Mouse (Mus musculus): Measurements from ENCODE around the gene Kat5. TPM values are rescaled to one million over a fixed set of nuclear protein-coding genes. Genes with fewer than 3 reads are reported as not detected.

The Kat5 gene
- polyA plus RNA-seq, 1 experiment from 2014 or later, result 61.3 TPM

DNA sequence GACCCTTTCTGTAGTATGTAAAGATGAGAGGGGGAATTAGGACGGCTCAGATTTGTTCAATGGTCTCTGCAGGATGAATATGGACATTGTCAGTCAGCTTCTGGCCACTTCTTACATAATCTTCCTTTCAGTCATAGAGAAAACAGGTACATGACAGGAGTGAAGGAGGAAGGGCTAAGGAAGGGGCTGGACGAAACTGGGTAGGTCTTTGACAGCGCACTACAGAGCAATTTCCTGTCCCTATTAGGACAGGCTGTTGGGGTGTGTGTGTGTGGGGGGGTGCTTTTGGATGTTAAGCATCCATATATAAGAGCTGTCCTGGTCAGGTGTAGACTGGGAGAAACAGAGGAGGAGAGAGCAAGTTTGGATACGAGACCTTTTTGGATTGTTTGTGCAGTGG lies 10.8 kb downstream of the Kat5 start:
- ATAC-seq (ENCODE audit: insufficient number of reproducible peaks, insufficient read depth, low FRiP score, low TSS enrichment), result no peak
- H3K36me3 ChIP-seq, result peaks cover 14% of the 10 kb centered on the region
- no peak overlapping the region for H3K27ac ChIP-seq
- H3K4me2 ChIP-seq (replicated peaks), result no peak overlapping the region
- 72% methylated on average over 4 of the region's 4 CpGs for WGBS
- H3K9me3 ChIP-seq, result no peaks in the 10 kb centered on the region
- peaks cover 16% of the 10 kb centered on the region for H3K4me1 ChIP-seq
- H3K27me3 ChIP-seq, result no peaks in the 10 kb centered on the region
- no peak overlapping the region for H3K4me3 ChIP-seq
- no peak overlapping the region for H3K9ac ChIP-seq

GRCm38 (mm10) chr19:5591888-5592287 lies 18.1 kb downstream of the Kat5 start:
- WGBS, result 89% methylated on average over 6 of the region's 6 CpGs
- Histone ChIP-seq H3K4me3 (no peak overlapping the region), H3K36me3 (no peaks in the 10 kb centered on the region), H3K27me3 (no peaks in the 10 kb centered on the region), H3K9ac (no peak overlapping the region), H3K4me2 (replicated peaks) (no peak overlapping the region), H3K27ac (no peak overlapping the region), H3K4me1 (no peaks in the 10 kb centered on the region), H3K9me3 (no peaks in the 10 kb centered on the region)
- ATAC-seq (ENCODE audit: insufficient number of reproducible peaks, insufficient read depth, low FRiP score, low TSS enrichment), result no peak

- H3K36me3 ChIP-seq, result no peaks in the 10 kb centered on the region
- no peak overlapping the region for H3K27ac ChIP-seq
- no peaks in the 10 kb centered on the region for H3K4me1 ChIP-seq
- 76% methylated on average over 9 of the region's 9 CpGs for WGBS
- no peak overlapping the region for H3K9ac ChIP-seq
- H3K27me3 ChIP-seq, result no peaks in the 10 kb centered on the region
- H3K4me3 ChIP-seq, result no peak overlapping the region
- no peak overlapping the region for H3K4me2 ChIP-seq (replicated peaks)
- no peak for ATAC-seq (ENCODE audit: insufficient number of reproducible peaks, insufficient read depth, low FRiP score, low TSS enrichment)
- no peaks in the 10 kb centered on the region for H3K9me3 ChIP-seq
These were observed 20.9 kb downstream of the Kat5 start for GRCm38 (mm10) chr19:5589159-5589558.

GRCm38 (mm10) chr19:5581995-5582394 lies 28.0 kb downstream of the Kat5 start:
- H3K27me3 ChIP-seq, result no peaks in the 10 kb centered on the region
- H3K27ac ChIP-seq, result no peak overlapping the region
- H3K4me2 ChIP-seq (replicated peaks), result no peak overlapping the region
- no peaks in the 10 kb centered on the region for H3K36me3 ChIP-seq
- H3K9me3 ChIP-seq, result no peaks in the 10 kb centered on the region
- 82% methylated on average over 2 of the region's 2 CpGs for WGBS
- no peak overlapping the region for H3K4me3 ChIP-seq
- H3K4me1 ChIP-seq, result no peaks in the 10 kb centered on the region
- no peak overlapping the region for H3K9ac ChIP-seq
- no peak for ATAC-seq (ENCODE audit: insufficient number of reproducible peaks, insufficient read depth, low FRiP score, low TSS enrichment)

- Histone ChIP-seq H3K36me3 (no peaks in the 10 kb centered on the region), H3K4me3 (no peak overlapping the region), H3K9me3 (no peaks in the 10 kb centered on the region), H3K27ac (no peak overlapping the region), H3K4me1 (no peaks in the 10 kb centered on the region), H3K9ac (no peak overlapping the region), H3K27me3 (no peaks in the 10 kb centered on the region), H3K4me2 (replicated peaks) (no peak overlapping the region)
- WGBS, result 85% methylated on average over 6 of the region's 6 CpGs
- ATAC-seq (ENCODE audit: insufficient number of reproducible peaks, insufficient read depth, low FRiP score, low TSS enrichment), result no peak
These were observed 29.3 kb downstream of the Kat5 start for GRCm38 (mm10) chr19:5580776-5581175.

DNA sequence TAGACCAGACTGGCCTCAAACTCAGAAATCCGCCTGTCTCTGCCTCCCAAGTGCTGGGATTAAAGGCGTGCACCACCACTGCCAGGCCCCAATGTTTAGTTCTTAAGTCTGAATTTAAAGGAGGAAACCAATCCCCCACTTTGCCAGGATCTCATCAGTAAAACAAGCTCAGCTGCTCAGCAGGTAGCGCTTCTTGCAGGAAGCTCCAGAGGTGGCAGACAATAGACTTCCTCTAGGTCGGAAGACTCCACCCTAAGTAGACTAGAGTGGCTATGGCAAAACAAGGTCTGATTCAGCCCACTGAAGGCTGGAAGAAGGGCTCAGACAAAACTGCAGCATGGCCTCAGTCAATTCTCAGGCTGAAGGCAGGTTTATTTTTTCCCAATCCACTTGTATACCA lies 30.1 kb downstream of the Kat5 start:
- Histone ChIP-seq H3K27me3 (no peaks in the 10 kb centered on the region), H3K36me3 (no peaks in the 10 kb centered on the region), H3K4me1 (no peaks in the 10 kb centered on the region), H3K4me3 (no peak overlapping the region), H3K4me2 (replicated peaks) (no peak overlapping the region), H3K9me3 (no peaks in the 10 kb centered on the region), H3K9ac (no peak overlapping the region), H3K27ac (no peak overlapping the region)
- WGBS, result 74% methylated on average over 4 of the region's 4 CpGs
- ATAC-seq (ENCODE audit: insufficient number of reproducible peaks, insufficient read depth, low FRiP score, low TSS enrichment), result no peak

GRCm38 (mm10) chr19:5575336-5575735 lies 34.7 kb downstream of the Kat5 start:
- H3K9me3 ChIP-seq, result no peaks in the 10 kb centered on the region
- H3K27me3 ChIP-seq, result peaks cover 3% of the 10 kb centered on the region; the same call in 1 of the 2 replicates
- H3K36me3 ChIP-seq, result no peaks in the 10 kb centered on the region
- no peak overlapping the region for H3K4me3 ChIP-seq
- H3K9ac ChIP-seq, result no peak overlapping the region
- ATAC-seq (ENCODE audit: insufficient number of reproducible peaks, insufficient read depth, low FRiP score, low TSS enrichment), result no peak
- no peak overlapping the region for H3K4me2 ChIP-seq (replicated peaks)
- no peaks in the 10 kb centered on the region for H3K4me1 ChIP-seq
- no peak overlapping the region for H3K27ac ChIP-seq
- 88% methylated on average over 1 of the region's 1 CpGs for WGBS

DNA sequence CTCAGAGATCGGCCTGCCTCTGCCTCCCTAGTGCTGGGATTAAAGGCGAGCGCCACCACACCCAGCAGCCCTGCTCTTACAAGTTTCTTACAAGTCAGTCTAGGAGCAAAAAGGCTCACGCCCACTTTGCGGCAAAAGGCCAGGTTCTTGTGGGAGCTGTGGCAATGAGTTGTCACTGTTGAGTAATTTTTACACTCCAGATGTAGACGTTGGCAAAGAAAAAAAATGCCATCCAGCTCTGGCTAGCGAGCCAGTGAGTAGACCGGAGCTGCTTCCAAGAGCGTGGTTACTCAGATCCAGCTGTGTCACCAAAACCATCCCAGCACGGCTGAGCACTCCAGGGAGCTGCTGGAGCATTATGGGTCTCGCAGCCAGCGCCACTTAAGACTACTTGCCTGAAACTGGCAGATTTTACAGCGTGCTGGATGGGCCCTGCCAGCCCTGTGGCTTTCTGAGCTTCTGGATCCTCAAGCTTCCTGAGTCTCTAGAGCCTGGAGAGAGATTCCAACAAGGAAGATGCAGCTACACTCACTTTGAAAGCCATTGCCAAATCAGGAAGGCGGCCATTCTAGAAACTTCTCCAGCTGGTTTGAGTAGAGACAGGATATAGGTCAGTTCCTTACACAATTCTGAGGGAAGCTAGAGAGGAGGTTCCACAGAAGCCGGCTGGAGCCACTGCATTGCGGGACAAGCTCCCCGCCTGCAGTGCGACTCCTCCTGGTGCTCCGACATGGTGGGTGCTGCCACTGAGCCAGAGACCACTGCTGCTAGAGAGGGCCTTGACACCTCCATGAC lies 37.5 kb downstream of the Kat5 start:
- Histone ChIP-seq H3K36me3 (no peaks in the 10 kb centered on the region), H3K27me3 (peaks cover 3% of the 10 kb centered on the region; the same call in 1 of the 2 replicates), H3K9me3 (no peaks in the 10 kb centered on the region), H3K4me2 (replicated peaks) (no peak overlapping the region), H3K27ac (no peak overlapping the region), H3K9ac (no peak overlapping the region), H3K4me1 (peaks cover 9% of the 10 kb centered on the region), H3K4me3 (no peak overlapping the region)
- no peak for ATAC-seq (ENCODE audit: insufficient number of reproducible peaks, insufficient read depth, low FRiP score, low TSS enrichment)
- 85% methylated on average over 19 of the region's 19 CpGs for WGBS

DNA sequence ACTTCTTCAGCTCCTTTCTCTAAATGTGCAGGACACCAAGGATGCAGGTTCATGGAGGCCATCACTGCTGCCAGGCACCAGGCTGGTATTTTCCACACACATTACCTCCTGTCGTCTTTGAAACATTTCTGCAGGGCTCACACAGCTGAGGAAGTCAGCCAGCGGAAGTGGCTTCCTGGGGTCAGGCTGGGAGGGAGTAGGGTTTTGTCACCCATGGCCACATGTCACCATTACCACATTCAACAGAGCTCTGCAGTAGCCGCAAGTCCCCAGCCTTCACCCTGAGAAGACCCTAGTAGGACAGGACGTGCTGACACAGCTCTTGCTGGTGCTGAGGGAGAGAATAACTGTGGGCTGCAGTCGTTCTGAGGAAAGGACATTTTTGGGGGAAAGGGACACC lies 38.2 kb downstream of the Kat5 start:
- peaks cover 4% of the 10 kb centered on the region for H3K27me3 ChIP-seq
- H3K4me2 ChIP-seq (replicated peaks), result no peak overlapping the region
- H3K4me1 ChIP-seq, result peaks cover 15% of the 10 kb centered on the region
- H3K9me3 ChIP-seq, result no peaks in the 10 kb centered on the region
- WGBS, result 74% methylated on average over 5 of the region's 5 CpGs
- ATAC-seq (ENCODE audit: insufficient number of reproducible peaks, insufficient read depth, low FRiP score, low TSS enrichment), result no peak
- no peak overlapping the region for H3K4me3 ChIP-seq
- no peaks in the 10 kb centered on the region for H3K36me3 ChIP-seq
- H3K9ac ChIP-seq, result no peak overlapping the region
- no peak overlapping the region for H3K27ac ChIP-seq

DNA sequence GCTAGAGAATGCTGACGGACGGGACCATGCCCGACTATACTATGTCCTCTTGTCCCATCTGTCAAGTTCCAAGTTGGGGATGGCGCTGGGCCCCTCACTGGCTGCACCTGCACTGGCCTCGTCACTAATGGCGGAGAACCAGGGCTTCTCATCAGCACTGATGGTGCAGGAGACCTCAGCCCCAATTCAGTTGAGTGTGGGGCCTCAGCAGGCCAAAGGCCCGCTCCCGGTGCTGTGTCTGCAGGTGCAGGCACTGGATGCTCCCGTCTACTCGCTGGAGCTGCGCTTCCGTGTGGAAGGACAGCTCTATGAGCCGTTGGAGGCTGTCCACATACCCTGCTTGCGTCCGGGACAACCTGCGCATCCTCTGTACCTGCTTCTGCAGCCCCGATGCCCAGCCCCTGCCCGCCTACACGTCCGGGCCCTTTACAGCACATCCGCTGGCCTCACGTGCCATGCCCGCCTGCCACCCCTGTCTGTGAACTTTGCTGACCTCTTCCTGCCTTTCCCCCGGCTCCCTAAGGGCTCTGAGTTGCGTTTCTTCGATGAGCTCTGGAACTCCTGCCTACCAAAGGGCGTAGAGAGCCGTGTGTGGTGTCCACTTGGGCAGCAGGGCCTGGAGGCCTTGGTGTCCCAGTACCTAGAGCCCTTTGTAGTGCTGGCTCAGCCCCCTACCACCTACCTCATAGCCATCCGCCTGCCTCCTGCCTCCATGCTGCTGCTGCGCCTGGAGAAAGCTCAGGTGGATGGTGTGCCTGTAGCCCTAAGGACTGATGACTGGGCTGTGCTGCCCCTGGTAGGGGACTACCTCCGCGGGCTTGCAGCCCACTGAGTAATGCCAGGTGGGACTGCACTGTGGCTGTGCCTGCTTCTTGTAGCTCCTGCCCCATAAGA lies 39.4 kb downstream of the Kat5 start:
- H3K27me3 ChIP-seq, result peaks cover 16% of the 10 kb centered on the region
- H3K4me1 ChIP-seq, result peaks cover 16% of the 10 kb centered on the region
- H3K36me3 ChIP-seq, result no peaks in the 10 kb centered on the region
- ATAC-seq (ENCODE audit: insufficient number of reproducible peaks, insufficient read depth, low FRiP score, low TSS enrichment), result no peak
- no peaks in the 10 kb centered on the region for H3K9me3 ChIP-seq
- WGBS, result 85% methylated on average over 32 of the region's 32 CpGs
- H3K4me2 ChIP-seq (replicated peaks), result no peak overlapping the region
- H3K27ac ChIP-seq, result no peak overlapping the region
- no peak overlapping the region for H3K9ac ChIP-seq
- no peak overlapping the region for H3K4me3 ChIP-seq

- 0 out of 2 replicates have a peak overlapping the region, but pooled peaks have one; percentile 15 for H3K9ac ChIP-seq
- no peak overlapping the region for H3K4me3 ChIP-seq
- ATAC-seq (ENCODE audit: insufficient number of reproducible peaks, insufficient read depth, low FRiP score, low TSS enrichment), result no peak
- peaks cover 16% of the 10 kb centered on the region for H3K4me1 ChIP-seq
- 96% methylated on average over 10 of the region's 10 CpGs for WGBS
- H3K36me3 ChIP-seq, result no peaks in the 10 kb centered on the region
- no peak overlapping the region for H3K27ac ChIP-seq
- peaks cover 18% of the 10 kb centered on the region for H3K27me3 ChIP-seq
- H3K9me3 ChIP-seq, result no peaks in the 10 kb centered on the region
- no peak overlapping the region for H3K4me2 ChIP-seq (replicated peaks)
These were observed 40.5 kb downstream of the Kat5 start for GRCm38 (mm10) chr19:5569521-5569920.

All from embryonic facial prominence, embryonic 12.5 days (tissue).